Mouse (Mus musculus) induced T-regulatory cell, adult 2 months (primary cell): ENCODE measurements around the gene Cyb5rl.

Source experiments
- DNase-seq: peaks from one replicate; pipeline ENCODE4 v3.0.0-alpha.2; 2012; ENCODE audit warnings: low read depth

The Cyb5rl gene

DNA sequence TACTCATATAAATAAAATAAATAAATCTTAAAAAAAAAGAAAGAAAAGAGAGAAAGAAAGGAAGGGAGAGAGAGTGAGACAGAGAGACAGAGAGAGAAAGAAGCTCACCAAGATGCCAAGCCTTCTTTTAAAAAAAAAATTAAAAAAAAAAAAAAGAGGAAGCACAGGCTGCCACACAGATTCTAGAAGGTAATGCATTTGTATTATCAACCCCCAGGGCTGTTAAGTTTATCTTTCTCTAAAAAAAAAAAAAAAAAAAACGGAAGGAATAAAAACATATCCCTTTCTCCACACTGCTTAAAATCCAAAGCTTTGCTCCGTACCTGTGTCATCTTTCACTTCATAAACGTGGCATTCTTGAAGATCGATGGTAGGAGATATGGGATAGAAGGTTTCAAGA, 5.2 kb upstream of the Cyb5rl start:
- DNase-seq, result no peak

DNA sequence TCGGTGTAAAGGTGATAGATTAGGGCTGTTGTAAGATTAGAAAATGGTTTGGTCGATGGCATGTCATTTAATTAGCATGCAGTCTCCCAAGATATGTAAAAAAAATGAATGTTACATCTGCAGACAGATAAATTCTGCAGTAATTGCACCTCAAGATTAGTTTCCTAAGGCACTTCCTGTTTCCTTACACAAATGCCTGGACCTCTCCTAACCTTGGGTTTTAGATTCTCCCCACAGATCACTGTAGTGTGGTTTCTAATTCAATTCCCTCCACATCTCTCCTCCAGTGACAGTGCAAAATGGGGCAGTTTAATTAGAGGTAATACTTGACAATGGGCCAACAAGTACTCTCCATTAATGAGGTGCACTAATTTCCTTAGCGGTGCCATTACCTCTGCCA, 3.6 kb upstream of the Cyb5rl start:
- DNase-seq, result no peak

DNA sequence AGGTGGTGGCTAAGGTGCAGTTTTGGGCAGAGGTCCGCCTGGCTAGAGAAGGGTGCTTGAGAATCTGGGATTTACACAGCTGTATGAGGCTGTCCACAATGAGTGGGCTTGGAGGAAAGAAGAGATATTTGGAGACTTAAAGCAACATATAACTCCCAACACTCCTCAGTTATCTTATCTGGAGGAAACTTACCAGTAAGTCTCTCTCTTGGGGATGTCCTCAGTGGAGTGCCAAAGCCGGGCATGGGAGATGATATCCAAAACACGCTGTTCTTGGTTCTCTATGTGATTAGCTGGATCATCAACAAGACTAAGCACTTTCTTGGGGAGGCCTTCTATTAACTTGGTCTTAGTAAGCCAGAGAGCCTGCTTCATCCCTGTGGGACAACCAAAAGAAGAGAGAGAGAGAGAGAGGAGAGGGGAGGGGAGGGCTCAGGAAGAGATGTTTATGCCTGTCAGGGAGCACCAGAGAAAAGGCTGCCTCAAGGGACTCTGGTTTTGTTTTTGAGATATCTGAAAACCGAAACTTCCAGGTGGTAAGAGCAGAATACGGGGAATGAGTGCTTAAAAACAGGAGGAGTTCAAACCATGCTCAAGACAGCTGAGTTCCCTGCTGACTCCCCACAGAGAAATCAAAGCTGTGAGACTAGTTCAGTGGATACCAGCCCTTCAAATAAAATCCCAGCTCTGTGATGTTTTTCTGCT, 2.2 kb upstream of the Cyb5rl start:
- DNase-seq, result no peak

DNA sequence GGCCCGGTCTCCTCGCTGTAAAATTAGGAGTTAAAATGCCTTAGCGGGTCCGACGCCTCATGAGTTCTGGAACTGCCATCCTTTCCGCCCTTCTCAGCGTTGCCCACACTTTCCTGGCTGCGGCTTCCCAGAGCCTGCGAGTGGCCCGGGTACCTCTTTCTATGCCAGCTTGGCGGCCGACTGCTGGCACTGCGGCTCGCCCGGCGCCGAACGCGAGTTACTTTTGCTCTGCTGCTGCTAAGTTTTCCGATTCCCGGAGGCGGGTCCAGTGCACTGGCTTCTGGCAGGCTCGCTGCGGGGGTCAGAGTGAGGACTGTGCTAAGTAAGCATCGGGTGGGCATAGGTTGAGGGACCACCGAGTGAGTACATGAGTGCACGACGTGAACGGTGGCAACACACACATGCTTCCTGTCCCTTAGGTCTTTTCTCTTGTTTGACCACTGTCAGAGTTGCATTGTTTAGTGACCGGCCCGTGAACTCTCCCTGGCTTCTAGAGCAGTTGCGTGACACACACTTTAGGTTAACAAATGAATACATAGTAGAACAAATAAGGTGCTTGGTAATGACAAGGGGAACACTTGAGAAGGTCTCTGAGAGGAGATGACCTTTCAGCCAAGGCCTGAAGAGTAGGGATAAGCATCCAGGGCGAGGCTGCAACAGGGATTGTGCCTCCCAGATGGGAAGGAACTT, 508 bp downstream of the Cyb5rl start:
- DNase-seq, result no peak

DNA sequence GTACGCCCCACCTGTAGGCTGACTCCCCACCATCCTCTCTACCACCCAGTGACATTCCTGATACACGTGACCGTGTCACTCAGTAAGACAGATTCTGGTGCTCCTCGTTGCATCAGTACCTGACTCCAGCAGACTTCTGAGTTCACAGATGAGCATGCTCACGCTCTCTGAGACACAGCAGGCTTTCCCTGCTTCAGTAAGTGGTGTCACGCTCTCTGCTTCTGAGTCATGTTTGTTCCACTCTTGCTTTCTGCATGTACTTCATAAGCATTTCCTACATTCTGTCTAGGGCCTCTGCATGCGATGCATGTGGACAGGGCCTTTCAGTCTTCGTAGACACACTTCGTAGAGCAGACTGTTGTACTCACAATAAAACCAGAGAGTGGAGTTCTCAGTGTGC, 5.6 kb downstream of the Cyb5rl start:
- no peak for DNase-seq

DNA sequence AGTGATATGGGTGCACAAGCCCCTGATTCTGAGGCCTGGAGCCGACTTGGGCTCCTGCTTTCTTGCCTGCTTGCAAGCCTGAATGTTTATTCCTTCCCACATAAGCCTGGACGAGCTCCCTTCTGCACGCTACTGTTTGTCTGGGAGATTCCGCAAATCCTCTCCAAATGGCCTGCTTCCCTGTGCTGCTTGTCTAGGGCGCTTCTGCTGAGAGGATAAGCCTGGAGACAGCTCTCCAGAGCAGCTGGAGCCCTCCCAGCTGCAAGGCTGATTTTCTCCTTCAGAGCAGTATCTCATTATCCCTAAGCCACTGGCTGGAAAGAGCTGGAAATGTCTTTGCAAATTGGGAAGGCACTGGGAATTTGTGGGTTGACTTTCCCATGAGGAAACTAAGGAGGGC, 8.7 kb downstream of the Cyb5rl start:
- DNase-seq, result no peak

DNA sequence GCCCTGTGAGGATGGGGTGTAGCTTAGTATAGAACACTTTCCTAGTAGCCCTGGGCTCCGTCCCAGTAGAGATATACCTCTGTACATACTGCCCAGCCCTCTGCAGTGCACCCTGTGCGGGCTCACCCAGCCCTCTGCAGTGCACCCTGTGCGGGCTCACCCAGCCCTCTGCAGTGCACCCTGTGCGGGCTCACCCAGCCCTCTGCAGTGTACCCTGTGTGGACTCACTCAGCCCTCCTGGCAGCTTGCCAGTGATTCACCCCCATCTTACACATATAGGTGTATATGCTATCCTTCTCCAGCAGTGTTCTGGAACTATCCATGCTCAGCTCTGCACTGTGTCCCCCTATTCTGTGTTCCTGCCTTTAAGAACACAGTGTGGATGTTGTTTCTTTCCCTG, 12.1 kb downstream of the Cyb5rl start:
- DNase-seq, result no peak

DNA sequence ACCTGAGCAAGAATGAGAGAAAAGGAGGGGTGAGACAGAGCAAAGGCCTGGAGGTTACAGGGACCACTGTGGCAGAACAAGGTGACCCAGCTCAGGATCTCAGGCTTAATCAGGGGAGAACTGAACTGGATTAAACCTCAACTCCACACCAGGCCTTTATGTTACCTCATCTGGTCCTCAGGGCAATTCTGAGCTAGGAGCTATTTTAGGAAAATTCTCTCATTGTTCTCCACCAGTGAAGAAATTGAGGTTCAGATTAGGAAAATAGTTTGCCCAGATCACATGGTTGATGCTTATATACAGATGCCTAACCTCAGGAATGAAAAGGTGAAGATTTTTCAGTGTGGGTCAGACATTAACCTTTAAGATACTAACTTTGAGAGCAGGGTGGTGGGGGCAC, 12.9 kb downstream of the Cyb5rl start:
- DNase-seq, result no peak

DNA sequence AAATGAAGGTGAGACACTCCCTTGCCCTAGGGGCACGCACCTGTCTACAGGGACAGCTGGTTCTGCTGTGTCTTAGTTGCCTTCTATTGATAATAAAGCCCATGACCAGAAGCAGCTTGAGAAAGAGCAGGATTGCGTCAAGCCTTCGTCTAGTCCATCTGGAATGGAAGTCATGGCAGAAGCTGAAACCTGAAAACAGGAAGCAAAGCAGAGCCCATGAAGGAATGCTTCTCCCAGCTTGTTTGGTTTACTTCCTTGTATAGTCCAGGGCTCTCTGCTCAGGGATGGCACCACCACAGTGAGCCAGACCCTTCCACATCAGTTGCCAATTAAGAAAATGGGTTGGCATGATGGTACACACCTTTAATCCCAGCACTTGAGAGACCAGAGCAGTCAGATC, 15.4 kb downstream of the Cyb5rl start:
- DNase-seq, result no peak

DNA sequence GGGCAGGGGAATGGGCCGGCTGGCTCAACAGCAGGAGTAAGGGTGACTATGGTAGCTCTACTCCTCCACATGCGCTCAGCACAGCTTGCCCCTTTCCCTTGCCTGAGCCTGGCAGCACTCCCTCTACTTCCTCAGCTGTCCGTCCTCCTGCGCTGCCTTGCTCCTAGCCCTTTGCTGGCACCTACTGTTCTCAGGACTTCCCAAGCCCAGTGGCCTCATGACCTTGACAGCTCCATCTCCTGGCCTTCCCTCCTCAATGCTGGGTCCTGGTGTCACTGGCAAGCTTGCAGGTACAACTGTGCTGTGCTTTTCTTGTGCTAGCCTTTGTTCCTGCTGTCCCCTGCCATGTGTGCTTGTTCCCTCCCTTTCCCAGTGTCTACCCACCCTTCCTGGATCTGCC, 16.3 kb downstream of the Cyb5rl start:
- DNase-seq, result no peak

DNA sequence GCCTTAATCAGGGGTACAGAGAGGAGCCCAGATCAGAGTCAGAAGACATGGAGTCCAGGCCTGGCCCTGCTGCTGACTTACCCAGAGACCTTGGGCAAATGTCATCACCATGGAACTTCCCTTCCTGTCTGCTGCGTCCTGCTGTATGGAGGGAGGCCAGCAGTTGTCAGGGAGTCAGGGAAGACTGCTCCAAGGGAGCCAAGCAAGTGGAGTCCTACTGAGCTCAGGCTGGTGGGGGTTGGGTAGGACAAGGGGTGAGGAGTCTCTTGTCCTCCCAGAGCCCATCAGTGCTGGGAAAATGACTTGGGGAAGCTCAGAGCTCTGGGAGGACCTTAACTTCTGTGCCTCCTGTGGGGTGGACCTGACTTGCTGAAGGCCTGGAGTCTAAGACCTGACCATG, 17.6 kb downstream of the Cyb5rl start:
- no peak for DNase-seq

DNA sequence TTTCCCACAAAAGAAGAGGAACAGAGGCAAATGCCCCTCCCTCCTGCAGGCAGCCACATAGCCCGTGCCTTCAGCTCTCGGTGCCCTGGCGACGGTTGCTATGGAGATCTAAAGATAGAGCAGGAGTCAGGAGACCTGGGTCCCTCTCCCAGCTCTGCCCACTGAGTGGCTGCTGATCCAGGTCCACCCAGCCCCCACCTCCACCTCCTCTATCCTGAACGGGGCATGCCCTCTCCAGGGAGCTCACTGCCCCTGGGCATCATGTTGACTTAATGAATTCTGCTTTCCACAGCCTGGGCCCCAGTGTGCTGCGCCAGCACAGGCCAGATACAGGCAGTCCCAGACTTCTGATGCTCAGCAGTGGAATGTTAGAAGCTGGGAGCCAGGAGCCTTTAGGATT, 18.1 kb downstream of the Cyb5rl start:
- no peak for DNase-seq

DNA sequence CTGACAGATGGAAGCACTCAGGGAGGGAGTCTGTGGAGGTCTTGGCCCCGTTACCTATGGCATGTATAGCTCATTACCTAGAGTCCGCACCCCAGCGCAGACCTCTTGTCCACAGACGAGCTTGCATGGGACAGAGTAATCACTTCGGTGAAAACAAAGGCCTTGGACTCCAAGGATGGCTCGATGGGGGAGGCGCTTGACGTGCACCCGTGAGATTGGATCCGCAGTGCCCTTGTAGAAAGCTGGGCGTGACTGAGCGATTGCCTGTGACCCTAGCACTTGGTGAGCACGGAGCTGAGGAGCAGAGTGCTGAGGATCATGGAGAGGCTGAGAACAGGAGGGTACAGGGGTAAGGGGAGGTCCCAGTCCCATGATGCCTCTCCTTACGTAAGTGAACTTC, 24.9 kb downstream of the Cyb5rl start:
- DNase-seq, result no peak

DNA sequence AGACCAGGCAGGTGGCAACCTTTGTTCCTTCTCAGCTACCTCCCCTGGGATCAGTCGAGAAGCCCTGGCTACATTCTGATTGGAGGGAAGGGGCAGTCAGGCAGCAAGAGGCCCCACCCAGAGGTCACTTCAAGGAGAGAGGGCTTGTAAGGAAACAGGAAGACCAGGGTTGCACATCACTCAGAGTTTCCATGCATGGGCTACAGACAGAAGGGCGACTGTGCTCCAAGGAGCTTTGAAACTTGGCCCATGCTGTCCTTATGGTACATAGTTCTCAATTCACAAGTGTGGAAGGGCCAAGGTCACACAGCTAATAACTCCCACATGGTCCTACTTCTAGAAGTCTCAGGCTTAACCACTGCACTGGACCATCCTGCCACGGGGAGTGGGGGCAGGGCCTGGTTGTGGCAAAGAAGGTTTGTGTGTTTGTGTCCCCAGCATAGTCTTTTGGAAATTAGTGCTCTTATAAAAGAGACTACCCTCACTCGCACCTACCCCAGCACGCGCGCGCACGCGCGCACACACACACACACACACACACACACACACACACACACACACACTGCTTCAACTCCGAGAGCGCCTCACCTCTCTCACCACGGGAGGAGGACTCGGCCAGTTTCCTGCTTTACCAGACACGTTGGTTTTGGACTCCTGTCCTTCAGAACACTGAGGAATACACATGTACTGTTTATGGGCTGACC, 27.8 kb downstream of the Cyb5rl start:
- DNase-seq, result peak; percentile 10

DNA sequence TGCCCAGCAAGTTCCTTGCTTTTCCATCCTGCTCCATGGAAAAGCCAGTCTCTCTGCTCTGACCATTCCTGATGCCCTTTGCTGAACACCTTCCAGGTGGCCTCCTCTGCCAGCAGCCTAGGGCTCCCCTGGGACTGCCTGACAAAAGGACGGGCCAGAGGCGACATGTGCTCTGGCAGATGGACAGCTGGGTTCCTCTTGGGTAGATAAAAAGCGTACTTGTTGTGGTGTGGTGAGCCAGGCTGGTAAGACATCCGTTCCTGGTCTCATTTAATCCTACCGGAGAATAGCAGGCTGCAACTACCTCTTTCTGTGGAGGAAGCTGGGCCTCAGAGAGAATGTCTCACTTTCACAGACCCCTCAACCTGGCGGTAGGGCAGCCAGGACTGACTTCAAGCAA, 29.3 kb downstream of the Cyb5rl start:
- DNase-seq, result no peak

DNA sequence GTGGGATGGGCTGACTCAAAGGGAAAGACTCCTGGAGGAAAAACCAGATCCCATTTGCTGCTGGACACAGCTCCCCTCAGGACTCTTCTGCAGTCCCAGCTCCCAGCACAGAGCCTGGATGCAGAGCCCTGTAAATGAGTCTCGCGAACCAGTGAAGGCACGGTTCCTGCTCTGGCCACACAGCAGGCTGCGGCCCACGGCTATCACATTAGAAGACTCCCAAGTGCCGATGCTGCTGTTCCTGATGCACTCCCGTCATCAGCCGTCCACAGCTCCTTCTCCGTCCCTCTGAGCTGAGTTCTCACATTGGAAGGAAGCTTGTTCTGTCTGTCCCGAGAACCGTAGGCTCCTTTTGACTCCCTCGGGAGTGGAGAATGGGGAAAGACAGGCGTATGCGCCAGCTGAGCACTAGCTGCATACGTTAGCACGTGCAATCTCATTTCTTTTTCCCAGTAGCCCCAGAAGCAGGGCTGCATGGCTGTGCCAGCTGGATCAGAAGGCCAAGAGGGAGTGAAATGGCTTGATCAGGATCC, 30.1 kb downstream of the Cyb5rl start, which contains the start of gene Cdcp2:
Gene Cdcp2, plus strand, starts transcription at position 51 of the 533 bp plus-strand sequence.
- no peak for DNase-seq

DNA sequence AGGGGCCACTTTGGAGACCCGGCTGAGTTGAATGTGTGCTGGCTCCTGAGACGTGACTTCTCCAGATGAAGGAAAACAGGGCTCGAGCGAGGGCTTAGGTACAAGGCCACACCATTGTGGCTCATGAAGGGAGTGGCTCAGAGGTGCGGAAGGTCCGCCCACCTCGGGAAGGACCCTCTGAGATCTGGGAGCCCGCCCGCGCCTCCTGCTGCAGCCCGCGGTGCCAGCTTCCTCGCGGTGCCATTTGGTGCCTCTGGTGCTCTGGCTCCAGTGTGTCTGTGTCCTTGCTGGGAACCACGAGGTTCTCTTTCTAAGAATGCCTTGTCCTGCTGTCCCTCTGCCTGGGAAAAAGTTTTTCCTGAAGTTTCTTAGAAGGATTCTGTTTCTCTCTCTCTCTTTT, 31.1 kb downstream of the Cyb5rl start:
- no peak for DNase-seq

DNA sequence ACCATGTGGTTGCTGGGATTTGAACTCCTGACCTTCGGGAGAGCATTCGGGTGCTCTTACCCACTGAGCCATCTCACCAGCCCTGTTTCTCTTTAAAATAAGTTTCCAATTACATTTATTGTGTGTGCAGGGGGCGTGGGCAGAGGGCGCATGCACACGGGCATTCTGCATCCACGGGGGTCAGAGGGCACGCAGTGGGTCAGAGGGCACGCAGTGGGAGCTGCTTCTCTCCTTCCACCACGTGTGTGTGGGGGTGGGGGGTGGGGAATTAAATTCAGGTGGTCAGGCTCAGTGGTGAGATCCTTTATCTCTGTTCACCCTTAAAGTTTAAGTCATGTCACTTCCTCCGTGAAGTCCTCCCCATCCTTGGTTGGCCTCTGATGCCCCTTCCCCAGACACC, 31.6 kb downstream of the Cyb5rl start:
- DNase-seq, result no peak

DNA sequence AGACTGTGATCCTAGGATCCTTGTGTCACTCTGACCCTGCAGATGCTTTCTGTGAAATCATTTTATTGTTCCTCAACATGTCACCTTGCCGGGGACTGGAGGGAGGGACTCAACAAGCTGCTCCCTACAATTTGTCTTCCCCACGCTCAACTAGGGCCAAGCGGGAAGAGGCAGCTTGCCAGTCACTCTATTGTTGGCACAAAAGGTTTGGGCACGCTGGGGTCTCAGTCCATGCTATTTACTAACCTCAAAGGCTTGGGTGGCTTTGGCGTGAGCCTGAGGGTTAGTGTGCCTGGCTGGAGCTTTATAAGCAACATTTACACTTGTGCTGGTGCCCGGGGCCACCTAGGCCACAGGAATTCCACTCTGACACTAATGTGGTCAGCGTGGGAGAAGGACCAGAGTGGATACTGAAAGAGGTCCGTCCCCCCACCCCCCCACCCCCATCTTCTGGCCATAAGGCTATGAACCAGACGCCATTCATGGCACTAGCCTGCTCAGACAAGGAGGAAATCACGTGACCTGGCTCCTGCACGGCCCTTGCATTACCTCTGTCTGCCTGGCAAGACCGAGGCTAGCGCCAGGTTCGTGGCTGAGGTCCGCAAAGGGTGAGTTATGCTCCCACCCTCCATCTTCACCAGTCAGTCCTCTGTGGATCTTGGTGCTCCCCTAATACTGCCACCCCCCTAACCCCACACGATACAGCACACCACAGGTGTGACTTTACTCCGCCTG, 32.2 kb downstream of the Cyb5rl start:
- DNase-seq, result no peak

DNA sequence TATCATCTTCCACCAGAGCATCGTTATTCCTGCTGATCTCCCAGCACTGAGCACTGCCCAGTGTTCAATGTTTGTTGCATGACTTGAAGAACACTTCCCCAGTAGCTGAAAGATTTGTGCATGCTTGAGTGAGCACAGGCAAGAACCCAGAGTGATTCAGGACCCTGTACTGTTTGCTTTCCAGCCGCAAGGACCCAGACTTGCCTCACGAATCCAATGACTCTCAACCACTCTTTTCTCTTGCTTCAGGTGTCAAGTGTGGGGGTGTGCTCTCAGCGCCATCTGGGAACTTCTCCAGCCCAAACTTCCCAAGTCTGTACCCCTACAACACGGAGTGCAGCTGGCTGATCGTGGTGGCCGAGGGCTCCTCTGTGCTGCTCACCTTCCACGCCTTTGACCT, 35.4 kb downstream of the Cyb5rl start:
- DNase-seq, result no peak

DNA sequence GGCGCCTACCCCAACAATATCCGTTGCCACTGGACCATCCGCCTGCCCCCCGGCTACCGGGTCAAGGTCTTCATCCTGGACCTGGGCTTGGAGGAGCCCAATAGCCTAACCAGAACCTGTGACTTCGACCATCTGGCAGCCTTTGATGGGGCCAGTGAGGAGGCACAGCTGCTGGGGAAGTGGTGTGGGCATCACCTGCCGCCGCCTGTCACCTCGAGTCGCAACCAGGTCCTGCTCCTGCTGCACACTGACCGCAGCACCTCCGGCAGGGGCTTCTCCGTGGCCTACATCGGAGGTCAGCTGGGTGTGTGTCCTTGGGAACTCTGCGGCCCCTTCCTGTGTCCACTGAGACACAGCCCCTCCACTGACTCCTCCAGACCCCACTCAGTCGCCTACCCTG, 40.0 kb downstream of the Cyb5rl start:
- no peak for DNase-seq

DNA sequence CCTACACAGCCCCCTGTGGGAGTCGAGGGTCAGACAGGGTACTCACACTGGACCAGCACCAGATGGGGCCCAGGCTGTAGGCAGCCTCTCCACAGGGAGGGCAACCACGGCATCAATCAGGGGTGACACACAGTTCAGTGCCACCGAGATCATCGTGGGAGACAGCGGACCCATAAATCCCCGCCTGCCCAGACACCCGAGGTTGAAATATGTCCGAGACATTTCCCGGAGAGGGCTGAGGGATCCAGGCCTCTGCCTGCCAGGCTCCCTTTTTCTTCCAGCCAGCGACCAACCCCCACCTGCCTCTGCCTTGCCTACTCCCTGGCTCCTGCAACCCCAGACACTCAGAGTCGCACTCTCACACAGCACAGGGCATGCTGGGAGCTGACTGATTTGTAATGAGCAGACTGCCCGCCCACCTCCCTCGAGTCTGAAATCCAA, 41.5 kb downstream of the Cyb5rl start:
- no peak for DNase-seq
